Mouse (Mus musculus) kidney, postnatal 4 days (tissue): ENCODE results near the gene Bpifb3.

Experiments
- DNase-seq, 2 experiments: peaks; one replicate each; pipeline ENCODE4 v3.0.0; 2021; ENCODE audit warnings: mixed read lengths in 2 of 2

Gene Bpifb3

GRCm38 (mm10) chr2:153917930-153918329 lies at the start of gene Bpifb3:
Bpifb3 (plus strand) TSS chr2:153918230.
- DNase-seq, result no peak

- no peak for DNase-seq
These were observed 47.0 kb upstream of the Bpifb3 start, which contains the start of gene Sun5 for GRCm38 (mm10) chr2:153870984-153871383. Sun5 (minus strand) TSS chr2:153871084.

- DNase-seq, result no peak
These were observed 43.3 kb upstream of the Bpifb3 start, which contains the start of gene Bpifb2 for GRCm38 (mm10) chr2:153874745-153875144. Bpifb2 (plus strand) TSS chr2:153875045.

DNA sequence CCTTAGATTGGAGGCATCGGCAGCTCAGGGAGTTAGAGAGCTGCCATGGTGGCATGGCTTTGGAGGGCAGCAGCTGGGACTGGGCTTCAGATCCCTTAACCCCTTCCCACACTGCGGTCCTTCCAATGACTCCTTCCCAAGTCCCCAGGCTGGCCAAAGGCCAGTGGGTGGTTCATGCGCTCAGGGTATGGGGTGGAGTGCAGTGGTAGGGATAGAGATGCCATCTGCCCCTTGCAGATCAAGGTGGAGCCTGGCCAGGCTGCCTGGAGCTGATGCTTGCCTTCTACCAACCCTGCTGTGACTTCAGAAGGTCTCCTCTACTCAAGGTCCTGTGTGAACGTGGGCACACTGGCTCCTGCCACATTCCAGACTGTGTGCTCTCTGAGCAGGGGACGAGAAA lies 18.9 kb upstream of the Bpifb3 start:
- DNase-seq, result no peak

DNA sequence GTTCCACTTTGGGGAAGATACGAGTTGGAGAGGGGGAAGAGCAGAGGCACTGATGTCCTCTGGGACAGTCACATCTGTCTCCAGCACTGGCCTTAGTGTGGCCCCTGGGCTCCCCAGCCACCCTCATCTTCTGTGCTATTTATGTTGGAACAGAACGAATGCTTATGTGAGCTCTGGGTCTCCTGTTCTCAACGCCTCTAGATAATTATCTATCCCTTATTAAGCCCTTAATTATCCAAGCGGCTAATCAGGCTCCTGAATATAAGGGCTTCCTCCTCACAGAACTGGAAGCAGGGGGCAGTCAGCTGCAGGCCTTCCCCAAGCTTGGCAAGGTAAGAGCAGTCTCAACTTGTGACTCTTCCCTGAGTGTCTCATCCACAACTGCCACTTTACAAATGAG lies 17.9 kb upstream of the Bpifb3 start, which contains the start of gene Bpifb6:
Bpifb6 (plus strand) TSS at position 301 of the 400 bp plus-strand sequence.
- no peak for DNase-seq

DNA sequence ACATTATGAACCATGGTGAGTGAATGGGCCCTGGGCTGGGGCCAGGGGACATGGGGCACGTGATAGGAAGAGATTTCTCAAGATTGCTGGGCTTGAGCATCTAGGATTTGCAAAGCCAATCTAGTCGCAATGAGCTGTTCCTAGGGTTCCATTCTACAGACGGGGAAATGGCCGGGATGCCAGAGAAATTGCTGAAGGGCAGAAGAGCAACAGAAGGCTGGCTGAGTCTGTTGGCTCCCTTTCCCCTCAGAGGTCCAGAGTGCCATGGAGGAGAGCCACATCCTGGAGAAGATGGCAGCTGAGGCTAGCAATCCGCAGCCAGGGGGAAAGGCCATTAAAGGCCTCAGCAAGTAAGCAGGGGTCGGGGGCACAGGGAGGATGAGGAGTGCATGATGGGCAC lies 15.3 kb upstream of the Bpifb3 start:
- no peak for DNase-seq

- DNase-seq, result no peak
These were observed 11.4 kb upstream of the Bpifb3 start for GRCm38 (mm10) chr2:153906626-153907025.

- DNase-seq, result no peak
These were observed 3.9 kb upstream of the Bpifb3 start for GRCm38 (mm10) chr2:153914151-153914550.

GRCm38 (mm10) chr2:153921246-153921645 lies 3.2 kb downstream of the Bpifb3 start:
- DNase-seq, result no peak

DNA sequence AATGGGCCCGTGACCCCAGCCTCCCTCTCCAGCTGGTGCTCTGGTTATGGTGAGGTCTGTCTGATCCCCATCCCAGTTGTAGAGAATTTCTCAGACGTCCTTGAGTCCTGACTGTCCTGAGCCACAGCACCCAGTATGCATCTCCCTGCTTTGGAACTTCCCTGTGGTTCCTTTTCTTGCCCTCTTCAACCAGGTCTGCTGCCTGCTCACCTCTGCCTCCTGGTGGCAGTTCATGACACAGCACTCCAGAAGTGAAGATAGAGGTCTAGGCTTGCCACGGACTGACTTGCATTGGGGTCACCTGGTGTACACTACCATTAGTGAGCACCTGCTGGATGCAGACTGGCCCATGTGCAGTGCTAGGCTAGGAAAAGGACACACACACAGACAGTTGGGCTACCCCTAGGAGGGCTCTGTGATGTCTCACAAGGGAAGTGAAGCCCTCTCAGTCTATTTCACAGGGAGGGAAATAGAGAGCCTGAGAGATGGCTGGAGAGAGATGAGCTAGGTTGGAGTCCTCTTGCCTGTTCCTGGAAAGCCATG lies 11.9 kb downstream of the Bpifb3 start:
- peak; percentile 76 to 78 for DNase-seq

- DNase-seq, result no peak
These were observed 13.1 kb downstream of the Bpifb3 start for GRCm38 (mm10) chr2:153931125-153931524.

GRCm38 (mm10) chr2:153933311-153933710 lies 15.3 kb downstream of the Bpifb3 start:
- no peak for DNase-seq

DNA sequence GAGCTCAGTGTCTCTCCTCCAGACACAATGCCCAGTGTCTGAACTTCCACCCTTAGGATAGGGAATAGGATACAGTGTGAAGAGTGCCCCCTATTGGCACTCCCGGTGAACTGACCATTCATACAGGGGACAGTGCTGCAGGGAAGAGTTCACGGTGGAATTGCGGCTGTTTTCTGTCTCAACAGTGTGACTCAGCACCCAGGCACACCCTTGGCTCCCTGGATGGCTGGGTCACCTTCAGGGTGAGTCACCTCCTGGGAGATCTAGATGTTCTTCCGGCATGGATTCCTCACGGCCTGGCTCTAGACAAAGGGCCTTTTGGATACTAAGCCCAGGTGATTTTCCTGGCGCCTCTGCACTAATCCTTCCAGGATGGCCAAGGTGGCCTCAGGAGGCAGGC lies 17.3 kb downstream of the Bpifb3 start:
- DNase-seq, result no peak

- no peak for DNase-seq
These were observed 19.8 kb downstream of the Bpifb3 start, which contains the start of gene Bpifb4 for GRCm38 (mm10) chr2:153937843-153938242. Bpifb4 (plus strand) TSS chr2:153938212.

DNA sequence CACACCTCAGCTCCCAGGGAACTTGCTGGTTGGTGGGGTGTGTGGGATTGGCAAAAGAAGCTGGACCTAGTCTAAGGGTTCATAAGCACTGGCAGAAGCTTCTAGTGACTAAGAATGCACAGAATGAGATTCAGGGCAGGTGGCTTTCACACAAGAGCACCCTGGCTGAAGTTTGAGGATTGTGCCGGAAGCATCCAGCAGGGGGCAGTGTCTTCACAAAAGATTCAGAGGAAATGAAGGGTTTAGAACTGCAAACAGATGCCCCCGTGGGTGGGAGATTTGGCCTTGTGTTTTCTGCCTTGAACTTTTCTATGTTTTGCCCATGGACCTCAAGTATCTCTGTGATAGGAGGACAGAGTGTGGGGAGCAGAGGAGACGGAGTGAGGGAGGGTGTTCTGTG lies 25.5 kb downstream of the Bpifb3 start:
- peak; percentile 59 to 63 for DNase-seq

DNA sequence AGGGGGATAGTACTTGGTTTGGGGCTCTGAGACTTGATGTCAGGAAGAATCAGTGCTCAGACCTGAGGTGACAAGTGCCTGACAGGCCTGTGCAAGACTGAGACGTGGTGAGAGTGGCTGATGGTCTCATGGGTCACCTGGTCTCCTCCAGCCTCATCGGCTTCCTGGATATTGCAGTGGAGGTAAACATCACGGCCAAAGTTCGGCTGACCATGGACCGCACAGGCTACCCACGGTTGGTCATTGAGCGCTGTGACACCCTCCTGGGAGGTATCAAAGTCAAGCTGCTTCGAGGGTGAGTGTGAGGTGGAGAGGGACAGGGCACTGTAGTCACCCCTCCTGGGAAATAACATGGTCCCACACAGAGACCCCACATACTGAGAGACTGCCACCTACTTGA lies 26.5 kb downstream of the Bpifb3 start:
- no peak for DNase-seq

DNA sequence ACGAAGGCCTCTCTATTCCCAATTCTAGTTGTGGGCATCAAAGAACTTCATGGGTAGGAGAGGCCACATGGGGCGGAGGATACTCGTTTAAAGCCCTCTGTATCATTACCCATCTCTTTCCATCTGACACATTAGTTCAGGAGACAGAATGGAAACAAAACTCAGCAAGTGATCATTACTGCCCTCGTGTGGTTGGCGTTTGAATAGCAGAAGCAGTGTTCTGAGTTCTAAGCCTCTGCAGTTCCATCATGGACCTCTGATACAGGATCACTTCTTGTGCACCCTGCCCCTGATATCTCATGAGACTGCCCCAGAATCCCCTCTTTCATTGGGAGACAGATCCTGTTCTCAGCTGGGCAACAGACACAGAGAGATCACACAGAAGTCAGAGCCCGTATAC lies 34.9 kb downstream of the Bpifb3 start:
- DNase-seq, result peak; percentile 75 to 76

DNA sequence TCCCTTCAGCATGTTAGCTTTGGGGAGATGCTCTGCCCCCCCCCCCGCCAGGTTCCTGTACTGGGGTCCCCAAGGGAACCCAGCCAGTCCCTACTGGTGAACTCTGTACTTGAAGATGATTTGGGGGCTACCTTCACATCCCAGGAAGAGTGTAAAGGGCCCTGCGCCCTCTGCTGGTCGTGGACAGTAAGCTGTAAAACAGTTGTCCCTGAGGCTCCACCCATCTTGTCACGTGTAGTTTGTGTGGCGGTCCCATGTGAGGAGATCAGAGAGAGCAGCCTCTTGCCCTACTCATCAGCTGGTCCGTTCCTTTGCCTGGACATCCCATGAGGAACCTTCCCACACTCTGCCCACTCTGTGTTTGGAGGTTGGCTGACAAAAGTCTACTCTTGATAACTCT lies 35.8 kb downstream of the Bpifb3 start:
- DNase-seq, result peak; percentile 64 to 70

- no peak for DNase-seq
These were observed 44.8 kb downstream of the Bpifb3 start for GRCm38 (mm10) chr2:153962821-153963331.

GRCm38 (mm10) chr2:153963334-153963733 lies 45.3 kb downstream of the Bpifb3 start:
- no peak for DNase-seq

DNA sequence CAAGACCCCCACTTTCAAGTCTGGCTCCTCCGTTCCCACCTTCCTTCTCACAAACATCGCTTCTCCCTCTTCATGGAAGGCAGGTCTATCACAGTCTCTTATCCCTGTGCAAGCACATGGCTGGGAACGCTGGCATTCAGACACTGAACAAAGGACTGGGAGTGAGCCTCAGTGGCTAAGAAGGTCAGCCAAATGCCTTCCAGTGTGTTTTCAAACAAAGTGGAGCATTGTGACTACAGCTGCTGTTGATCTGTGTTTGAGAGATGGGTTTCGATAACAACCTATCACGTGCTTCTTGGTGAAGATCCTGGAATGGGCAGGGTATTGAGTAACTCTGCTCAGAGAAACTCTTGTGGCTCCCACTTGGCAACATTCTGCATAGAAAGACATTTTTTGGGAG lies 52.2 kb downstream of the Bpifb3 start:
- no peak for DNase-seq

- no peak for DNase-seq
These were observed 56.6 kb downstream of the Bpifb3 start, which contains the start of gene Bpifa6 for GRCm38 (mm10) chr2:153974582-153974981. Bpifa6 (plus strand) TSS chr2:153974945.
